Mouse (Mus musculus): ENCODE results near the gene 4930505A04Rik. TPM values are rescaled to one million over a fixed set of nuclear protein-coding genes. Genes with fewer than 3 reads are reported as not detected.
A peak's percentile ranks its signal among the peaks of the same experiment; 100 is the strongest.
"Not testable (repeated sequence)": the region's sequence is repeated elsewhere in the genome, so short reads cannot be mapped to it uniquely, and the experiment has no call there.

Gene 4930505A04Rik
- total RNA-seq (2021) = not detected
- long read RNA-seq, experiment 1 = 0 reads
- long read RNA-seq, experiment 2 = 0 reads

DNA sequence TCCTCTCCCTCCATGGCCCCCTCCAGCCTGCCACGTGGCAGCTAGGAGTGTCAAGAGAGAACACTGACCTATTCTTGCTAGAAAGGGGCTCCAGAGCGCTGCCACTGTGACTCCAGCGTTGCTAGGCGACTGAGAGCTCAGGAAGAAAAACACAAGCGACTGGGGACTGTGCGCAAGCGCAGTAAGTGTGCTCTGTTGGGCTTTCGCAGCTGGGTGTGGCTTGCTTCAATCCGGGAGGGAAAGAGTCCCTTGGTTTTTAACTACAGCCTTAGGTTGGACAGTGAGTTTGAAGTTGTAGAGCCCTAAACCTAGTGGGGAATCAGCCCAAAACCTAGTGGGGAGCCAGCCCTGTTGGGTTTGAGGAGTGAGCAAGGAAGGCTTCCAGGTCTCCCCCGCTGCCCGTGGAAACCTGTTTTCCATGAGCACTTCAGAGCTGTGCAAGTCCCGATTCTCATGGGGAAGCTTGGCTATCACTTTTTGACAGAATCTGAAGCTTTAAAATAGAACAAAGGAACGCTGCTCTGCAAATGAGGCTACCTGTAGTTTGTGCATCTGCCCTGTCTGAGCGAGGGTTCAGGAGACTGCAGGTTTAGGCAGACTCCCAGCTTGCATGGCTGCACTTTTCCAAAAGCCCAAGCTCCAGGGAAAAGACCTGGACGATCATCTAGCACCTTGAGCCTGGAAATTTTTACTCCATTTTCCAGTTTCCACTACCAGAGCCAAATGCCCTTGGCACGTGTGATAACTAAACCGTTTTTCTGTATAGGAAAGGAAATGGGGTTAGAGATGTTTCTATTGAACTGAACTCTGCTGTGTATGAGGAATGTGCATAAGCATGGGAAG is at the start of gene 4930505A04Rik:
Gene 4930505A04Rik (minus strand): TSS at position 77 of the 843 bp plus-strand sequence.
- DNase-seq (ENCODE audit: low spot score) = peak; percentile 80

DNA sequence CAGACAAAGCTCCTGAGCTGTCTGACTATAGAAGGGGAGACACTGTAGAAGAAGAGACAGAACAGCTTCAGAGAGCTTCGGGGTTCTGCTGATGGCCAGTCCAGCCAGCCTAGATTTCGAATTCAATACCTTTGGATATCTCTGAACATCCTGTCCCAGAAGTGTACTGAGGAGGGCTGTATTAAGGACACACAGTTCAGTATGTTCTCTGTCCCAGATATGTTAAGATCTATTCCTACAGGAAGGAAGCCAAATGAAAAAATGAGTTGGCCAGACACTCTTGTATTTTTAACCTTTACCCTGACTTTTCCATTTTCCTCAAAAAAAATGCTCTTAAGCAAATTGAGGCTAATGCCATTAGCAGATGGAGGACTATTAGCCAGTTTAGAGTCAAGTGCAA is 45.5 kb upstream of the 4930505A04Rik start:
- DNase-seq (ENCODE audit: low spot score) = peak; percentile 46

- no peak for DNase-seq (ENCODE audit: low spot score)
These were observed 36.6 kb upstream of the 4930505A04Rik start for GRCm38 (mm10) chr11:30508178-30508577.

GRCm38 (mm10) chr11:30498738-30499355 is 27.2 kb upstream of the 4930505A04Rik start:
- no peak for DNase-seq (ENCODE audit: low spot score)

DNA sequence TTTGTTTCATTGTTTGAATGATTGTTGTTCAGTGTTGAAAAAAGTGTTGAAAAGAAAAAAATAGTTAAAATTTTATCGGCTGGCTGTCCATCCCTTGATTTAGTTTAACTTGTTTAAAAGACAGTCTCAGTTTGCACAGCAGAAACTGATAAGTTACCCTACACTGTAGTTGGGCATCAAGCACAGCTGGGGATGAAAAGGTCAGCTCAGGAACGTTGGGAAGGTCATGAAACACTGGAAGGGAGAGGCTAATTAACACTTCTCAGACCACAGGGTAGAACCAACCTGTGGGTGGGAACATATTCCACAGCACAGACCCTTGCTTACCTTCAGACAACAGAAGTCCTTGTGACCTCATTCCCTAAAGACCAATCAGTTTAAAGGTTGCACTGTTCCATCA is 25.5 kb upstream of the 4930505A04Rik start:
- no peak for DNase-seq (ENCODE audit: low spot score)

DNA sequence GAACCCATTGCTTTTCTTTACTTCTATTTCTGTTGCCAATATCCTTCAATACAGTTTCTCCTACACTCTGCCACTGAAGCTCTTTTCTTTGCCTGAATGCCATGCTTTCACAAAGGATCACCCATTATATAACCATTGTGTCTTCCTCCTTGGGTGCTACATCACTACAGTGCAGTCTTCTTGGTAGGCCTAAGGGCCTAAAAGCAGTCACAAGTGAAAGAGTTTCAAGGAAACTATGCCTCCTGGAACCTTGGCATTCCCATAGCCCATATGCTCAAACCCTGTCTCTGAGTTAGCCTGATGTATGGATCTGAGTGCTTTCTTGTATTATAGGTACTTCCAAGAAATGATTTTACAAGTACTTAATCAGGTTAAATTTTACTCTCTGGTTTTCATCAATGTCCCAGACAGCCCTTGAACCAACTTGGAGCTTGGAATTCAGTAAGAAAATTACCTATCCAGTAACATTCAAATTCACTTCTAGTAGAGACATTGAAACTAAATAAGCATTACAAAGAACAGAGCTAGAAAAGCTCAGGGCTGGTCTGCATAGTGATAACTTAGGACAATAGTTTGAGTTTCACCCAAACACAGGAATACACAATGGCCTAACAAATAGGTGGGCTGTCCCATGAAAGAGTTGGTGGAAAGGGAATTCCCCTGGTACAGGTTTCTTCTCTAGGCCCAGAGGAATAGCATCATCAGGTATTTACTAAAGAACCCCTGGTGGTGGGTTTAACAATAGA is 20.1 kb upstream of the 4930505A04Rik start:
- no peak for DNase-seq (ENCODE audit: low spot score)

GRCm38 (mm10) chr11:30488183-30488582 is 16.6 kb upstream of the 4930505A04Rik start:
- DNase-seq (ENCODE audit: low spot score) = no peak

GRCm38 (mm10) chr11:30483286-30483685 is 11.7 kb upstream of the 4930505A04Rik start:
- DNase-seq (ENCODE audit: low spot score) = no peak

- no peak for DNase-seq (ENCODE audit: low spot score)
These were observed 440 bp downstream of the 4930505A04Rik start for GRCm38 (mm10) chr11:30471187-30471586.

- DNase-seq (ENCODE audit: low spot score) = no peak
These were observed 17.3 kb downstream of the 4930505A04Rik start for GRCm38 (mm10) chr11:30454331-30454730.

- no peak for DNase-seq (ENCODE audit: low spot score)
These were observed 23.5 kb downstream of the 4930505A04Rik start for GRCm38 (mm10) chr11:30448126-30448525.

- DNase-seq (ENCODE audit: low spot score) = no peak
These were observed 24.1 kb downstream of the 4930505A04Rik start for GRCm38 (mm10) chr11:30447561-30447960.

DNA sequence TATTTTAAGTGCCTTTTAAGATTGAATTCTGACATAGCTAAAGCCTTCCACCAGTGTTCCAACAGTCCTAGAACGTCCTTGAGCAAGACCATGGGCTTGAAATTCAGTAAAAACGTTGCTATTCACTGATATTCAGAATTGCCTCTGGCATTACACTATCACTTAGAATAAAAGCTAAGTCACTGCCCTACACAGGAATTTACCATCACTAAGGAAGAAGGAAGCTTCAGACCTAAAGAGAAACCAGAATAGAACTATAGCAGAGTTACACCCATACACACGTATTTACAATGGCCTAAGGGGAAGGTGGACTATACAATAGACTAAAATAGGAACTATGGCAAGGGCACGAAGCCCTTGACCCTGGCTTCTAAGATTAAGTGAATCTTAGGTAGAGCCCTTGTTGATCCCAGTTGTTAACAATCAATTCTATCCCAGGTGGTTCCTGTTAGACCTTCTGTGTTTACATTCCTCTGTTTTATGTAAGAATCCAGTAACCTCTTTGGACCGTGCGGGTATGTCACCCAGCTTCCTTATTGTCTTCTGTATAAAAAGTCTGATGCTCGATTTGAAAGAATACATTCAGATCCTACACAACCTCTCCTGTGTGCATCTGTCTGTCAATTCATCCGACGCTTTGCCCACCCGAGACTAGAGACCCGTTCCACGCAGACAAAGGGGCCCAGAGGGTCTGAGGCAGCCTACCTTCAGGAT is 27.3 kb downstream of the 4930505A04Rik start:
- DNase-seq (ENCODE audit: low spot score) = not testable (repeated sequence)

DNA sequence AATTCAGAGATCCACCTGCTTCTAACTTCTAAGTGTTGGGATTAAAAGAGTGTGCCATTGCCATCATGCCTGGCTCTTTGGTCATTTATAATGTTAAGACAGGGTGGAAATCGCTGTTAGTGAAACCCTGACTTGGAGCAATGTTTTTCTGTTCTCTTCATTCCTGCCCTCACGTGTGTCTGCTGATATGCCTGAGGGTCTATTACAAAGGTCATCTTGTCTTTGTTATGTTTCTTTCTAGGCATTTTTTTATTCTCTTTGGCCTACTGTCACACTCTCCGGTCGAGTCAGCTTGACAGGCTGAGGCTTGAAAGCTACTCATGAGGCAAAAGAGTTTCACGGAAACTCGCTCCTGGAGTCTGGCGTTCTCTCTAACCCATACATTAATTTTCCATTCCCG is 27.9 kb downstream of the 4930505A04Rik start:
- no peak for DNase-seq (ENCODE audit: low spot score)

DNA sequence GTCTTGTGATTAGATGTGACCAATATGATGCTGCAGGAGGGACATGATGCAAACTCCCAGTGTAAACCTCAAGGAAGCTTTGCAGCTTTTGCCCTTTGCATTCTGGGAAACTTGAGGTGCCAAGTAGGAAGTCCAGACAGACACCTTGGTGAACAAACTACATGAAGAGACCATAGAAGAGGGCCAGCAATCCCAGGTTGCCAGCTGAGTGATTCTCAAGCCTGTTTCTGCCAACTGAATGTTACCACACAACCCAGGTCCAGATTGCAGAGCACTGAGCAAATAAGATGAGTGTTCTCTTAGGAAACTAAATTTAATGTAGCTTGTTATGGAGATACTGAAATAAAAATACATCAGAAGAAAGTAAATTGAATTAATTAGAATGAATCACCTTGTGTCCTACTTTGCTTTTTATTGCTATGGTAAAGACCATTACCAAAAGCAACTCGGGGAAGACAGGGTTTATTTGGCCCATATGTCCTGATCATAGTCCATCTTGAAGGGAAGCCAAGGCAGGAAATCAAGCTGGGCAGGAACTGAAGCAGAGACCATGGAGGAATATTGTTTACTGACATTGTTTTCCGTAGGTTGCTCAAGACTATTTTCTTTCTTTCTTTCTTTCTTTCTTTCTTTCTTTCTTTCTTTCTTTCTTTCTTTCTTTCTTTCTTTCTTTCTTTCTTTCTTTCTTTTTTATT is 38.2 kb downstream of the 4930505A04Rik start:
- no peak for DNase-seq (ENCODE audit: low spot score)

DNA sequence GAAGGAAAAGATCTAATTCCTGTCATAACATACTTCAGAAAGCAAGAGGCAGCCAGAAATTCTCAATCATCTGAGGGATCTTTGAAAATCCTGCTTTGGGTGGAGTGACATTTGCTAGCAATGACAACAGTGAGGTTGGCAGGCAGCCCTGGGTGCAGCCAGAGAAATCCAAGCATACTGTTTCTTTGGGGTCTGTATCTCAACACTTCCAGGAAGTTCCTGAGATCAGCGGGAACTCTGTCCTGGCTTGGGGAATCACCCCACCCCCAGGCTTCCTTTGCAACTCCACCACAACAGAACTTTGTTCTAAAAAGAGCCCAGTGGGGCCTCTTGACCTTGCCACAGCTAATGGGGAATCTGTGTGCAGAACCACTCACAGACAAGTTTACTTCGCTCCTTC is 66.0 kb downstream of the 4930505A04Rik start:
- DNase-seq (ENCODE audit: low spot score) = peak; percentile 71

DNA sequence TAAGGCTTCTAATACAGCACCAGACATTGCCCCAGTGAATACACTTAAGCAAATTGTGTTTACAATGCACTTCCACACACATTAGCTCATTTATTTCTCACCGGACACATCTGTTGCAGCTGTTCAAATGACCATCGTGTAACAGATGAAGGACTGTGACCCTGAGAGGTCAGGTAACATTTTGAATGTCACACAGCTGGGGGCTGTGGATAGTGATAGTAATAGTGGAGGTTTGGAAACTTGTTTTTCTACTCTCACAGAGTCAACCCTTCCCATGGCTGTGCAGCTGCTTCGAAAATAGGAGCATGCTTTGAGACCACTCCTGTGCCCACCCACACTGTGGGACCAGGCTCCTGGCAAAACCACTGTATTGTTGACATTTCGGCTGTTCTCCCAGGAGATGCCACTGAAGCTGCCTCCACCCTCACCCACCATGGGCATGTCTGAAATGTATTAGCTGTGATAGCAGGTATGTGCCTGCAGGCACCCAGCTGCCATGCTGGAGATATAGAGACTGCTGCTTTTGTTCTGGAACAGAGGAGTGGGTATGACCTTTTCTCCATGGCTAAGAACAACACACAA is 66.9 kb downstream of the 4930505A04Rik start:
- no peak for DNase-seq (ENCODE audit: low spot score)

GRCm38 (mm10) chr11:30394351-30394750 is 77.3 kb downstream of the 4930505A04Rik start:
- no peak for DNase-seq (ENCODE audit: low spot score)

- no peak for DNase-seq (ENCODE audit: low spot score)
These were observed 88.6 kb downstream of the 4930505A04Rik start for GRCm38 (mm10) chr11:30383076-30383475.
